ENCODE assay signal across 7 mouse cellular contexts in genomic region chr3:122618991-122619930, GRCm38 (mm10). TPM values are rescaled to one million over a fixed set of nuclear protein-coding genes. Genes with fewer than 3 reads are reported as not detected.
DNase-seq lines count a peak whose midpoint lies in the region; ATAC-seq lines count a peak whose summit lies in the region.

Gene Fnbp1l, minus strand, starts transcription at chr3:122619715.

- H3K9me3 ChIP-seq in intestine, embryonic 14.5 days (ENCODE audit: control insufficient read depth, low read length), result no peaks in the 10 kb centered on the region

- peak; percentile 53 for ATAC-seq in common myeloid progenitor, adult 5-6 weeks (replicated peaks; ENCODE audit: low read depth, poor library complexity, severe bottlenecking)
- peak; percentile 85 for ATAC-seq in intestine, embryonic 14.5 days (replicated peaks; ENCODE audit: low FRiP score, low TSS enrichment, low read depth)
- peak; percentile 60 for ATAC-seq in megakaryocyte-erythroid progenitor cell, adult 5-6 weeks (replicated peaks; ENCODE audit: low FRiP score, low TSS enrichment, poor library complexity, severe bottlenecking)

- peak within 1 kb of the TSS; percentile 96 for H3K27ac ChIP-seq in intestine, embryonic 14.5 days (ENCODE audit: low read depth)

- under 1% methylated on average over 92 of the region's 118 CpGs for WGBS in intestine, embryonic 14.5 days

- H3K36me3 ChIP-seq in intestine, embryonic 14.5 days (ENCODE audit: control insufficient read depth, insufficient read depth, low read length), result no peaks in the 10 kb centered on the region

- peak within 1 kb of the TSS; percentile 87 for H3K4me2 ChIP-seq in intestine, embryonic 14.5 days (ENCODE audit: low read length)

- H3K4me3 ChIP-seq in intestine, embryonic 14.5 days (ENCODE audit: low read depth, low read length), result peak within 1 kb of the TSS; percentile 87

- peak; percentile 24 for DNase-seq in T-cell, adult 2 months (ENCODE audit: low spot score)
- peak; percentile 69 for DNase-seq in gastrocnemius, postnatal 25 days
- peak; percentile 95 for DNase-seq in intestine, embryonic 14.5 days (ENCODE audit: low spot score)
- DNase-seq in left cerebral cortex, postnatal 25 days (ENCODE audit: low spot score in 2 of 2), result peak; percentile 73 to 83
- DNase-seq in right cerebral cortex, postnatal 4 days, result peak; percentile 89

- intact Hi-C loops in left cerebral cortex, postnatal 25 days (cut with DNase I), result loop anchor here (5.0 kb wide), 2 partner anchors 142 to 157 kb away; no protein-coding TSS in a partner anchor

- H3K27me3 ChIP-seq in intestine, embryonic 14.5 days (replicated peaks; ENCODE audit: control insufficient read depth, insufficient read depth, low read length), result no peaks in the 10 kb centered on the region

- peaks cover 24% of the 10 kb centered on the region for H3K4me1 ChIP-seq in intestine, embryonic 14.5 days (replicated peaks; ENCODE audit: control insufficient read depth, insufficient read depth, low read length)

- H3K9ac ChIP-seq in intestine, embryonic 14.5 days (ENCODE audit: low read length), result peak within 1 kb of the TSS; percentile 98

RNA-seq across cellular contexts. Expression of gene Fnbp1l, which starts in this region (rescaled TPM):
- 26.1 and 33.1 TPM in 2 replicates for total RNA-seq in common myeloid progenitor, adult 5-6 weeks (2017)
- 1 to 10 TPM; 5.3 to 5.5 TPM for total RNA-seq in gastrocnemius, postnatal 25 days (2021)
- polyA plus RNA-seq in intestine, embryonic 14.5 days (2014; fragmentation: Nextera tagmentation; extraction: Ambion mirVana), result 52.9 and 53.3 TPM in 2 replicates
- 100 to 1,000 TPM; 110 to 118 TPM for total RNA-seq in left cerebral cortex, postnatal 25 days (2021)
- total RNA-seq in megakaryocyte-erythroid progenitor cell, adult 5-6 weeks (2014; fragmentation: Nextera tagmentation), result 8.3 and 18.4 TPM in 2 replicates
- total RNA-seq in megakaryocyte-erythroid progenitor cell, adult 5-6 weeks (2017), result 14.1 and 24.2 TPM in 2 replicates

Comparison
In these comparisons a context has a peak if more than half of its experiments do, and no peak if none do; other contexts are left out.
1. Peak in every context shown above with its lines: DNase-seq, ATAC-seq, H3K4me3 ChIP-seq and H3K27ac ChIP-seq.
2. DNase-seq: peak in every context shown above with its lines; median percentile 95 in intestine, embryonic 14.5 days; 89 in right cerebral cortex, postnatal 4 days; 78 in left cerebral cortex, postnatal 25 days; 69 in gastrocnemius, postnatal 25 days; 24 in T-cell, adult 2 months.